Mouse (Mus musculus) ES-Bruce4 (cell line): ENCODE results near the gene Rnf157. TPM values are rescaled to one million over a fixed set of nuclear protein-coding genes. Genes with fewer than 3 reads are reported as not detected.
A peak's percentile ranks its signal among the peaks of the same experiment; 100 is the strongest.
"Not testable (repeated sequence)": the region's sequence is repeated elsewhere in the genome, so short reads cannot be mapped to it uniquely, and the experiment has no call there.

Experiments
- H3K27ac ChIP-seq: 2 replicates; pipeline ENCODE4 v1.5.1; 2012; ENCODE audit warnings: low read length, inconsistent platforms; ENCODE audit not compliant: insufficient read depth
- H3K27me3 ChIP-seq: 2 replicates; pipeline ENCODE4 v1.6.1; 2012; ENCODE audit warnings: mild to moderate bottlenecking, low read length, inconsistent platforms; ENCODE audit not compliant: control insufficient read depth, poor library complexity, insufficient read depth, severe bottlenecking
- H3K36me3 ChIP-seq: 2 replicates; pipeline ENCODE4 v1.6.1; 2012; ENCODE audit warnings: inconsistent platforms, mild to moderate bottlenecking, low read length, moderate library complexity; ENCODE audit not compliant: control insufficient read depth, poor library complexity, insufficient read depth, severe bottlenecking
- H3K4me1 ChIP-seq: one replicate; pipeline ENCODE4 v1.8.1; 2011; ENCODE audit warnings: low read length; ENCODE audit not compliant: control insufficient read depth, insufficient read depth
- H3K4me3 ChIP-seq: 2 replicates; pipeline ENCODE4 v1.5.1; 2011; ENCODE audit warnings: low read depth, mild to moderate bottlenecking, low read length
- H3K9ac ChIP-seq: 2 replicates; pipeline ENCODE4 v1.6.1; 2012; ENCODE audit warnings: low read depth, mild to moderate bottlenecking, inconsistent platforms; ENCODE audit not compliant: poor library complexity, severe bottlenecking
- H3K9me3 ChIP-seq: replicated peaks from 2 replicates; pipeline ENCODE4 v1.6.1; 2012; ENCODE audit warnings: mild to moderate bottlenecking, low read length, inconsistent platforms; ENCODE audit not compliant: control insufficient read depth, poor library complexity, insufficient read depth, severe bottlenecking
- CTCF ChIP-seq: IDR thresholded peaks from one replicate; pipeline ENCODE4 v1.8.1; 2011; ENCODE audit warnings: low read depth, low read length
- EP300 ChIP-seq: IDR thresholded peaks from 2 replicates; pipeline ENCODE4 v1.6.1; 2011; ENCODE audit warnings: low read depth, low read length; ENCODE audit not compliant: insufficient read depth
- POLR2A ChIP-seq: IDR thresholded peaks from one replicate; pipeline ENCODE4 v1.8.1; 2011; ENCODE audit warnings: low read length; ENCODE audit not compliant: insufficient read depth
- polyA plus RNA-seq: library from polyadenylated mRNA; stranded (reverse); fragments of >200 nt; gene quantifications from 2 replicates; pipeline ENCODE4 v1.2.4, GENCODE M21; 2011; ENCODE audit warnings: low read depth; ENCODE audit not compliant: missing spikeins, insufficient read depth, insufficient read length

Rnf157 gene
- polyA plus RNA-seq, 1 experiment: 23.1 TPM

GRCm38 (mm10) chr11:116431428-116432077 is 18.7 kb upstream of the Rnf157 start:
- H3K4me1 ChIP-seq: peaks cover 5% of the 10 kb centered on the region
- peak overlapping the region; percentile 33 for H3K4me3 ChIP-seq
- H3K9ac ChIP-seq: peak overlapping the region; percentile 52
- H3K27ac ChIP-seq: peak overlapping the region; percentile 91
- TF ChIP-seq POLR2A (no peak), CTCF (no peak), EP300 (peak; percentile 89)
- H3K36me3 ChIP-seq: peaks cover 11% of the 10 kb centered on the region
- H3K9me3 ChIP-seq: no peaks in the 10 kb centered on the region
- H3K27me3 ChIP-seq: no peaks in the 10 kb centered on the region

GRCm38 (mm10) chr11:116430723-116431427 is 18.0 kb upstream of the Rnf157 start:
- Histone ChIP-seq H3K9ac (peak overlapping the region; percentile 52), H3K4me3 (peak overlapping the region; percentile 33), H3K27ac (peak overlapping the region; percentile 91), H3K4me1 (peaks cover 5% of the 10 kb centered on the region), H3K27me3 (no peaks in the 10 kb centered on the region), H3K9me3 (no peaks in the 10 kb centered on the region), H3K36me3 (peaks cover 6% of the 10 kb centered on the region)
- TF ChIP-seq POLR2A: no peak
- no peak for TF ChIP-seq CTCF
- TF ChIP-seq EP300: no peak

- H3K4me1 ChIP-seq: peaks cover 5% of the 10 kb centered on the region
- H3K27ac ChIP-seq: peak overlapping the region; percentile 85
- H3K9me3 ChIP-seq: no peaks in the 10 kb centered on the region
- no peak overlapping the region for H3K9ac ChIP-seq
- H3K36me3 ChIP-seq: no peaks in the 10 kb centered on the region
- TF ChIP-seq EP300: no peak
- TF ChIP-seq POLR2A: no peak
- no peak for TF ChIP-seq CTCF
- no peaks in the 10 kb centered on the region for H3K27me3 ChIP-seq
- no peak overlapping the region for H3K4me3 ChIP-seq
Observed at GRCm38 (mm10) chr11:116429862-116430613, 17.2 kb upstream of the Rnf157 start.

- H3K36me3 ChIP-seq: no peaks in the 10 kb centered on the region
- peaks cover 7% of the 10 kb centered on the region for H3K4me1 ChIP-seq
- peak overlapping the region; percentile 87 for H3K27ac ChIP-seq
- no peaks in the 10 kb centered on the region for H3K9me3 ChIP-seq
- H3K27me3 ChIP-seq: no peaks in the 10 kb centered on the region
- H3K9ac ChIP-seq: 0 out of 2 replicates have a peak overlapping the region, but pooled peaks have one; percentile 4
- H3K4me3 ChIP-seq: peak overlapping the region; percentile 20
- TF ChIP-seq EP300 (peak; percentile 98), POLR2A (peak; percentile 6), CTCF (no peak)
Observed at GRCm38 (mm10) chr11:116428872-116429859, 16.3 kb upstream of the Rnf157 start.

GRCm38 (mm10) chr11:116426852-116427575 is 14.2 kb upstream of the Rnf157 start:
- TF ChIP-seq EP300: peak; percentile 98
- no peak for TF ChIP-seq CTCF
- no peak for TF ChIP-seq POLR2A

GRCm38 (mm10) chr11:116426328-116426727 is 13.5 kb upstream of the Rnf157 start:
- H3K4me1 ChIP-seq, H3K9me3 ChIP-seq, H3K9ac ChIP-seq, H3K4me3 ChIP-seq, H3K36me3 ChIP-seq, H3K27me3 ChIP-seq: not testable (repeated sequence)
- peak overlapping the region; percentile 29 for H3K27ac ChIP-seq

More at GRCm38 (mm10) chr11:116426852-116427575, 14.2 kb upstream of the Rnf157 start:
- Histone ChIP-seq H3K9ac (no peak overlapping the region), H3K9me3 (no peaks in the 10 kb centered on the region), H3K36me3 (no peaks in the 10 kb centered on the region), H3K27ac (peak overlapping the region; percentile 76), H3K27me3 (no peaks in the 10 kb centered on the region), H3K4me1 (peaks cover 9% of the 10 kb centered on the region), H3K4me3 (no peak overlapping the region)
